Mouse (Mus musculus): ENCODE measurements at regions not wholly inside any gene's neighbourhood (a gene's known extent, or its start where the extent isn't known, plus 50 kb on each side); places are given as distances from the start of the nearest gene placed in this dataset.

- no peaks in the 10 kb centered on the region for H3K36me3 ChIP-seq
- H3K4me2 ChIP-seq, result no peak overlapping the region
- H3K9ac ChIP-seq (replicated peaks), result no peak overlapping the region
- no peak overlapping the region; the same call in 1 of the 2 replicates for H3K27ac ChIP-seq
- 0 out of 2 replicates have a peak, but pooled peaks have one; percentile 20 for ATAC-seq (ENCODE audit: insufficient number of reproducible peaks, insufficient read depth, low FRiP score, low TSS enrichment, low read depth)
- no peaks in the 10 kb centered on the region for H3K4me1 ChIP-seq (replicated peaks)
- no peaks in the 10 kb centered on the region for H3K27me3 ChIP-seq
- no peak overlapping the region for H3K4me3 ChIP-seq (replicated peaks)
- H3K9me3 ChIP-seq, result no peaks in the 10 kb centered on the region
- WGBS, result 82% methylated on average over 7 of the region's 7 CpGs
Measured at GRCm38 (mm10) chr5:64714710-64715109, 88.5 kb upstream of the Klf3 start.

- Histone ChIP-seq H3K27ac (no peak overlapping the region), H3K4me3 (replicated peaks) (no peak overlapping the region), H3K9me3 (no peaks in the 10 kb centered on the region), H3K4me2 (no peak overlapping the region), H3K4me1 (replicated peaks) (no peaks in the 10 kb centered on the region), H3K36me3 (no peaks in the 10 kb centered on the region), H3K9ac (replicated peaks) (no peak overlapping the region), H3K27me3 (no peaks in the 10 kb centered on the region)
- 92% methylated on average over 4 of the region's 4 CpGs for WGBS
- no peak for ATAC-seq (ENCODE audit: insufficient number of reproducible peaks, insufficient read depth, low FRiP score, low TSS enrichment, low read depth)
Measured at GRCm38 (mm10) chr5:64716551-64716950, 86.6 kb upstream of the Klf3 start.

DNA sequence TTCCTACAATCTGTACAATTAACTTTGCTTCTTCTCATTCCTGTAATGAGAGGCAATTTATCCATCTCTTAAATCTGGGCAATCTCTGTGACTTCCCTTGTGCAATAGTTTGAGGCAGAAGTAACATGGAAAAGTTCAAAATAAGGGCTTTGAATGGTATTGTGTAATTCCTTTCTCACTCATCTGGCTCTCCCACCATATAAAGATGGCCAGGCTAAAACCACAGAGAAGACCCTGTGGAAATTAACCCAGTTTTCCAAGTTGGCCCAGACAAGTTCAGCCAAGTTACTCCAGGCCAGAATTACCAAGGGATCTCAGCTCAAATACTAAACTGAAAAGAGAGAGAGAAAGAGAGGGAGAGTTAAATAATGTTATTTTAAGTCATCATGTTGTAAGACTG lies 81.0 kb upstream of the Klf3 start:
- H3K4me1 ChIP-seq (replicated peaks), result no peaks in the 10 kb centered on the region
- no peak overlapping the region for H3K4me2 ChIP-seq
- no peaks in the 10 kb centered on the region; the same call in 1 of the 2 replicates for H3K9me3 ChIP-seq
- H3K27ac ChIP-seq, result no peak overlapping the region
- no peak for ATAC-seq (ENCODE audit: insufficient number of reproducible peaks, insufficient read depth, low FRiP score, low TSS enrichment, low read depth)
- no peak overlapping the region for H3K4me3 ChIP-seq (replicated peaks)
- H3K9ac ChIP-seq (replicated peaks), result no peak overlapping the region
- no peaks in the 10 kb centered on the region for H3K27me3 ChIP-seq
- H3K36me3 ChIP-seq, result no peaks in the 10 kb centered on the region

DNA sequence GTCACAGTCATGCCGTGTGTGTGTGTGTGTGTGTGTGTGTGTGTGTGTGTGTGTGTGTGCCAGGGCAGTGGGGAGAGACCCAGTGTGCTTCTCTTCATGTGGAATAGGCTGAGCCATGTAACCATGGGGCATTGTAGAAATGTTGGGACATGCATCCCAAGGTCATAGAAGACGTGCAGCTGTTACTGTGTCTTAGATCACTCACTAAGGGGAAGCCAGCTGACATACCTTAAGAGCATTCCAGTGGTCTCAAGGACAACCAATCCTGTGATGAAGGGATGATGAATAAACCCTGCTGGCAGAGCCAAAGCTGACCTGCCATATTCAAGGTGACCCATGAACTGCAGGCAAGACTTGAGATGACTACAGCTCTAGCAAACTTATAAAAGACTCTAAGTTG lies 75.3 kb upstream of the Klf3 start:
- Histone ChIP-seq H3K27me3 (no peaks in the 10 kb centered on the region), H3K9me3 (no peaks in the 10 kb centered on the region; the same call in 1 of the 2 replicates), H3K27ac (no peak overlapping the region), H3K4me2 (no peak overlapping the region), H3K36me3 (no peaks in the 10 kb centered on the region), H3K9ac (replicated peaks) (no peak overlapping the region), H3K4me1 (replicated peaks) (no peaks in the 10 kb centered on the region), H3K4me3 (replicated peaks) (no peak overlapping the region)
- 80% methylated on average over 2 of the region's 2 CpGs for WGBS
- ATAC-seq (ENCODE audit: insufficient number of reproducible peaks, insufficient read depth, low FRiP score, low TSS enrichment, low read depth), result peak; percentile 31; the same call in 1 of the 2 replicates

GRCm38 (mm10) chr5:64732356-64732755 lies 70.8 kb upstream of the Klf3 start:
- no peak for ATAC-seq (ENCODE audit: insufficient number of reproducible peaks, insufficient read depth, low FRiP score, low TSS enrichment, low read depth)
- Histone ChIP-seq H3K27ac (no peak overlapping the region), H3K4me3 (replicated peaks) (no peak overlapping the region), H3K36me3 (no peaks in the 10 kb centered on the region), H3K9ac (replicated peaks) (no peak overlapping the region), H3K9me3 (no peaks in the 10 kb centered on the region), H3K27me3 (no peaks in the 10 kb centered on the region), H3K4me2 (no peak overlapping the region), H3K4me1 (replicated peaks) (peaks cover 1% of the 10 kb centered on the region)
- 80% methylated on average over 3 of the region's 3 CpGs for whole genome bisulfite sequencing

GRCm38 (mm10) chr5:64736985-64737384 lies 66.2 kb upstream of the Klf3 start:
- H3K27ac ChIP-seq, result no peak overlapping the region
- no peak overlapping the region for H3K9ac ChIP-seq (replicated peaks)
- no peaks in the 10 kb centered on the region for H3K36me3 ChIP-seq
- no peak overlapping the region for H3K4me2 ChIP-seq
- no peak for ATAC-seq (ENCODE audit: insufficient number of reproducible peaks, insufficient read depth, low FRiP score, low TSS enrichment, low read depth)
- no peak overlapping the region for H3K4me3 ChIP-seq (replicated peaks)
- H3K9me3 ChIP-seq, result no peaks in the 10 kb centered on the region
- peaks cover 29% of the 10 kb centered on the region for H3K4me1 ChIP-seq (replicated peaks)
- H3K27me3 ChIP-seq, result no peaks in the 10 kb centered on the region

DNA sequence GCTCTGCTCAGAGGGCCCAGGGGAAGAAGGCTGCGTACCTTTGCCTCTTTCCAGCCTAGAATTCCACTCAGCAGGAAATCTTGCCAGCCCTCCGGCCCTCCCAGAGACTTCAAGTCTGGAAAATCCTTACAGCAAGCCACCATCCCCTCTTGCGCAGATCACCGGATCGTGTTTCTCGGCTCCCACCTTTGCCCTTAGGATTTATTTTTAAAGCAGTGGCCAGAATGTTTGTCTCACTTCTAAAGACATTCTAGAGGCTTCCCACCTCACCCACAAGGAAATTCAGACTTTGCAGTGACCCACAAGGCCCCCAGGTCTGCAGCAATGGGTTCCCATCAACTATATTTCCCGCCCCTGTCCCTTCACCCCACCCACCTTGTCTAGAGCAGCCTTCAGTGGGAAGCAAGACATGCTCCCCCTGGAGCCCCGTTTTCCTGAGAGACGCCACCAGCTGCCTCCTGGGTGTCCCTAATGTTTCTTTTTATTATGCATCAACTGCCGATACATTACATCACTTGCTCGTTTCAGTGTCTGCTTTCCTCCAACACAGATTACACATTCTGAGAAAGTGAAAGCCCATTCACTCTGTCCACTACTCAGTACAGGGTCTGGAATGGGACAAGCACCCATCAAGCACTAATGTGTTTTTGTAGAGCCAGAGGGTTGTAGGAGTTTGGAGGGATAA lies 65.0 kb upstream of the Klf3 start:
- no peak overlapping the region for H3K4me3 ChIP-seq (replicated peaks)
- no peaks in the 10 kb centered on the region for H3K9me3 ChIP-seq
- peak overlapping the region; percentile 86 for H3K27ac ChIP-seq
- no peak for ATAC-seq (ENCODE audit: insufficient number of reproducible peaks, insufficient read depth, low FRiP score, low TSS enrichment, low read depth)
- peak overlapping the region; percentile 18; the same call in 1 of the 2 replicates for H3K9ac ChIP-seq (replicated peaks)
- 20% methylated on average over 11 of the region's 11 CpGs for WGBS
- peaks cover 29% of the 10 kb centered on the region for H3K4me1 ChIP-seq (replicated peaks)
- no peaks in the 10 kb centered on the region for H3K36me3 ChIP-seq
- H3K27me3 ChIP-seq, result no peaks in the 10 kb centered on the region
- H3K4me2 ChIP-seq, result peak overlapping the region; percentile 33

- no peak for ATAC-seq (ENCODE audit: insufficient number of reproducible peaks, insufficient read depth, low FRiP score, low TSS enrichment, low read depth)
- Histone ChIP-seq H3K27me3 (no peaks in the 10 kb centered on the region), H3K27ac (peak overlapping the region; percentile 86), H3K4me3 (replicated peaks) (no peak overlapping the region), H3K4me2 (no peak overlapping the region), H3K9me3 (no peaks in the 10 kb centered on the region), H3K4me1 (replicated peaks) (peaks cover 29% of the 10 kb centered on the region), H3K36me3 (no peaks in the 10 kb centered on the region), H3K9ac (replicated peaks) (no peak overlapping the region)
- WGBS, result 43% methylated on average over 10 of the region's 10 CpGs
Measured at GRCm38 (mm10) chr5:64738781-64739310, 64.3 kb upstream of the Klf3 start.

DNA sequence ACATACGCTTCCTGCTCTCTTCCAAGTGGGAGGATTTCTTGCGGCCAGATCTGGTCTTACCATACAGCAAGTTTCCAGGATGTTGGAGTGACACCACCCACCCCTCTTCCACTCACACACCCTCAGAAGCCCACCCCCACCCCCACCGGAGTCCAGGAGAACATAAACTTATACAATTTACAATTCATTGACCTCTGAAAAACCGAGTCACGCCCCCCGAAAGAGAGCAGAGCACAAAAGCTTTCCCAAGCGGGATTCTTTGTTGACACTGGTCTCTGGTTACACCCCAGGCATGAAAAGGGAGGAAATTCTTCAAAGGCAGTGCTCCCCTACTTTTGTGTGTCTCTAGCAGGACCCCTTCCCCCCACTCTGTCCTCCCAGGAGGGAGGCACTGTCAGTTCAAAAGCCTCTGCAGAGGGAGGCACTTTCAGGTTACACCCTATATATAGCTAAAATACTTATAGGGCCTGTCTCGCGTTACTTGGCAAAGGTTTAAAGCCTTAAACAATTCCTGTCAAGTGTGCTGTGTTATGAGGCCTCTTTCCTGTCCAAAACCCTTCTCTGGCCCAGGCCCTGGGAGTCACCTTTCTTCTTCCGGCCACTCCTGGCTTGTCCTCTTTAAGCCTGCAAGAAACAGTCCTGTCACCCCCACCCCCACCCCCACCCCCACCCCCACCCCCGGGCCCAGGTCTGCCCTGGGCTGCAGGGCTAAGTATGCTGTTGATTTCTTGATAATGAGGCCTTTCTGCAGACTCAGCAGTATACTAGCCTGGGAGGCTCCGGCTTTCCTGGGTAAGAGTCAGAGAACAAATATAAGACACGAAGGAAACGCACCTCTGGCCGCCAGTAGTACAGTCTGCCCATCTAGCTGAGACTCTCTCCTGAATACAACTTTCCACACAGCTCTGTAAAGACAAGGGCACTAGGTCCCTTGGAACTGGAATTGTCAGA lies 63.6 kb upstream of the Klf3 start:
- H3K9me3 ChIP-seq, result no peaks in the 10 kb centered on the region
- H3K4me3 ChIP-seq (replicated peaks), result no peak overlapping the region
- no peaks in the 10 kb centered on the region for H3K36me3 ChIP-seq
- peak; percentile 77 for ATAC-seq (ENCODE audit: insufficient number of reproducible peaks, insufficient read depth, low FRiP score, low TSS enrichment, low read depth)
- 11% methylated on average over 15 of the region's 15 CpGs for WGBS
- no peaks in the 10 kb centered on the region for H3K27me3 ChIP-seq
- H3K4me1 ChIP-seq (replicated peaks), result peaks cover 29% of the 10 kb centered on the region
- H3K9ac ChIP-seq (replicated peaks), result no peak overlapping the region; the same call in 1 of the 2 replicates
- peak overlapping the region; percentile 86 for H3K27ac ChIP-seq
- H3K4me2 ChIP-seq, result peak overlapping the region; percentile 15; the same call in 1 of the 2 replicates

- ATAC-seq (ENCODE audit: insufficient number of reproducible peaks, insufficient read depth, low FRiP score, low TSS enrichment, low read depth), result no peak
- WGBS, result 92% methylated on average over 4 of the region's 4 CpGs
- Histone ChIP-seq H3K27me3 (no peaks in the 10 kb centered on the region), H3K36me3 (no peaks in the 10 kb centered on the region), H3K9ac (replicated peaks) (no peak overlapping the region), H3K27ac (no peak overlapping the region), H3K4me2 (no peak overlapping the region), H3K9me3 (no peaks in the 10 kb centered on the region), H3K4me3 (replicated peaks) (no peak overlapping the region), H3K4me1 (replicated peaks) (peaks cover 11% of the 10 kb centered on the region)
Measured at GRCm38 (mm10) chr5:64744041-64744440, 59.1 kb upstream of the Klf3 start.

GRCm38 (mm10) chr5:64744455-64744854 lies 58.7 kb upstream of the Klf3 start:
- WGBS, result 90% methylated on average over 5 of the region's 5 CpGs
- Histone ChIP-seq H3K4me2 (no peak overlapping the region), H3K4me3 (replicated peaks) (no peak overlapping the region), H3K27me3 (no peaks in the 10 kb centered on the region), H3K9me3 (no peaks in the 10 kb centered on the region), H3K9ac (replicated peaks) (no peak overlapping the region), H3K27ac (no peak overlapping the region), H3K36me3 (no peaks in the 10 kb centered on the region), H3K4me1 (replicated peaks) (peaks cover 7% of the 10 kb centered on the region)
- ATAC-seq (ENCODE audit: insufficient number of reproducible peaks, insufficient read depth, low FRiP score, low TSS enrichment, low read depth), result no peak

Data from limb, embryonic 12.5 days (tissue).